Mouse (Mus musculus) yolk sac, embryonic 10.5 days (tissue): ENCODE data around the gene Sdk1.

Experiments
- DNase-seq: peaks from one replicate; pipeline ENCODE4 v3.0.0-alpha.2; 2017; ENCODE audit warnings: low spot score

The Sdk1 gene

DNA sequence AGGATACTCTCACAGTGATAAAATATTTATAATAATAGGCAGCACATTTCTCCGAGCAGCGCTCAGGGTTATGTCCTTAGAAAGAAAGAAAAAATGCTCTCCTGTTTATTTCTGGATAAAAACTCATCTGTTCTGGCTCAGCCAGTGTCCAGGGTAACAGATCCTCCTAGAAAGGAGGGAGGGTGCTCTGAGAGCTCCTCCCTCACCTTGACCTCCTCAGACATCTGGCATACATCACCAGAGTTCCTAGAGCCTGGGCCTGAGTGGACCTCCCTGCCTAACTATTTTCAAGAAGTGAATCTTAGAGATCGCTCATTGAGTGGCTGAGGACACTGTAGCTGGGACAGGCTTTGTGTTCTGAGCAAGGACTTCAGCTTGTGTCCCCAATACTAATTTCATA is 760.7 kb downstream of the Sdk1 start:
- no peak for DNase-seq

- DNase-seq, result no peak
Observed at GRCm38 (mm10) chr5:142010189-142010588, 768.9 kb downstream of the Sdk1 start.

GRCm38 (mm10) chr5:142017001-142017400 is 775.7 kb downstream of the Sdk1 start:
- no peak for DNase-seq

GRCm38 (mm10) chr5:142022877-142023580 is 781.7 kb downstream of the Sdk1 start:
- no peak for DNase-seq

DNA sequence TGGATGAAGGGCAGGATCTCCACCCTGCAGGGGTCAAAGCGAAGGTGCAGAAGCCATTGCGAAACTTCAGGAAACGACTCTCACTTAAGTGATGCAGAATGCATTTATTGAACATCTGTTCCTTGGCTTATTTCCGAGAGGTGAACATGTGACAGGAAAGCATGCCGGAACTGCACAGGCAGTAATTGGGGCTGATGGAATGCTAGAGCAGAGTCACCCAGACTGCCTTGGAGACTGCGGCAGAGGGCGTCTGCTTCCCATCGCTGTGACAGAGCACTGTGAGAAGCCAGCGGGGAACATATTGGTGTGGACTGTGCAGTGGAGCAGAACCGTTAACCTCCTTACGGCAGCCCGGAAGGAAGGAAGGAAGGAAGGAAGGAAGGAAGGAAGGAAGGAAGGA is 783.2 kb downstream of the Sdk1 start:
- DNase-seq, result no peak

DNA sequence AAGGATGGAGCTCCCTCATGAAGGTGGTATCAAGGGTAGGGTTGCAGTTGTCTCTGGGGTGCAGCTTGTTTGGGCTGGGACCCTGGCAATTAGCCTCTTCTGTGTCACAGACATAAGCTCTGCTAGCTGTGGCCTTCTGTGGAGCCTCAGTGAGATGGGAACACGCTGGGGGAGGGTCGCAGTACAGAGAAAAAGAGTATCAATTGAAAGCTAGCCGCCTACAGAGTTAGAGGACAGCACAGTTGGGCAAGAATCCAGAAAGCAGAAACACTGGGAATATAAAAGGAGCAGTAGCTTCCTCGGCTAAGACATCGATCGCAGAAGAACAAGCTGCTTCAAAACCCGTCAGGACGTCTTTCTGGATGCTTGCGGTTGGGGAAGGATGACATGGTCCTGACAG is 795.2 kb downstream of the Sdk1 start:
- no peak for DNase-seq

DNA sequence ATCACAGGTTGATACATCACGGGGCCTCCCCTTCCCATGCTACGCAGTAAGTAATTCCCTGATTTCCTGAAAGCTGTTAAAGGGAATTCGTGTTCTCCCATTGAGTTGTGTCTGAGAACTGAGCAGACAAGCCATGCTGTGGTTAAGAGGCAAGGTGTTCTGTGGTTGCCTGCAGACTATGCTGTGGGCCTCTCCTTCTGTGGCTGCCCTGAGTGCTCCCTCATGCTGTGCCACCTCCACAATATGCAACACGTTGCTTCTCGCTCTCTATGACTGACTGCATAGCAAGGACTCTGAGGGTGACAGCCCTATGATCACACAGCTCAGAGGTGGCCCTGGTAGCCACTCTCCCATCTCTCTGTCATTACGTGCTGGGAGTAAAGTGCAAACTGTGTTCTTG is 797.9 kb downstream of the Sdk1 start:
- DNase-seq, result no peak

- DNase-seq, result no peak
Observed at GRCm38 (mm10) chr5:142039891-142040530, 798.7 kb downstream of the Sdk1 start.

DNA sequence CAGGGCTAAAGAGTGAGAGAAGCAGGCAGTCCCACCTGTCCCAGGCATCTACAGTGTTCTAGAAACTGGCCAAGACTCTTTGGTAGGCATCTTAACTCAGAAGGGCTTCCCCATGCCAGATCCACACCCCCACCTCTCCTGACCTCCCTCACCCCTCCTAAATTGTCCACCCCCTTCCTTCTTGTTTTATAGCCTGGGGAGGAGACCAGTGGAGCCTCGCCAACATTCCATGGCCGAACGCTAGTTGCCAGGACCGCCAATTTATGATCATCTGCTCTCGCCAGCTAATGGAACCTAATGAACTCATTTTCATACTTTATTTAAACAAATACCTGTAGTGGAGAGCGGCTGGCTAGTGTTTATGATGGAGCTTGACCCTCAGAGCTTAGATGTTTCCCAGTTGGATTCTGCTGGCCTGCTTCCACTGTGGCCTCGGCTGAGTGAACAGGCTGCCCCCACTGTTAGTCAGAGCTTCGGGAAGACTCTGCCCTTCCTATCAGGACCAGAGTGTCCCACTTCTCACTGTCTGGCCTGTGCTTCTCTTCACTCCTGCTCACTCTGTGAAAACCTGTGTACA is 800.0 kb downstream of the Sdk1 start:
- DNase-seq, result no peak

GRCm38 (mm10) chr5:142061781-142062180 is 820.5 kb downstream of the Sdk1 start:
- DNase-seq, result no peak

DNA sequence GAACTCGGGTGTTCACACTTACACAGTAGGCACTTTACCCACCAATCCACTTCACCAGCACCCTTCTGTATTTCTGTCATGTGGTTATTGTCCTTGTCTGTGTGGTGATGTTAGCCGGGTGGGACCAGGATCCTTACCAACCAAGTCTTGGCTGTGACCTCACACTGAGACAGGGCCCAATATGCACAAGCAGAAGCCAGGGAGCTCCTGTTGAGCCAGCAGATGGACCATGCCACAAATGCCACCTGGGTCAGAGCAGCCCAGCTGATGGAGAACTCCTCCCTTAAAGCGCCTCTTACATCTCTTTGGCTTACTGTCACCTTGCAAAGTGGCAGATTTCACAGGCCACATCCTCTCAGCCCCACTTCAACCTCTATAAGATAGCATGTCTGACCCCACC is 830.0 kb downstream of the Sdk1 start:
- DNase-seq, result no peak

DNA sequence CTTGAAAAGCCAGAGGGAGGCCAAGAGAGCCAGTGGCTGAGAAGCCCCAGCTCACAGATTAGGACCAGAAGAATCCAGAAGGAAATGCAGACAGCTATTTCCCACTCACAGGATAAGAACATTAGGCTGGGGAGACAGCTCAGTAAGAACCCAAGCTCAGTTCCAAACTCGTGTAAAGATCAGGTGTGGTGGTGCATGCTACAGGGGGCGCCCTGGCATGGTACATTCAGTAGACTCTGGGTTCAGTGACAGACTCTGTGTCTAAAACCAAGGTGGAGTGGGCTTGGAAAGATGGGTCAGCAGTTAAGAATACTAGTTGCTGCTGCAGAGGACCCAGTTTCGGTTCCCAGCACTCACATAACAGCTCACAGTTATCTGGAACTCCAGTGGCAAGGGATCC is 832.6 kb downstream of the Sdk1 start:
- no peak for DNase-seq

GRCm38 (mm10) chr5:142074561-142075500 is 833.5 kb downstream of the Sdk1 start:
- no peak for DNase-seq

DNA sequence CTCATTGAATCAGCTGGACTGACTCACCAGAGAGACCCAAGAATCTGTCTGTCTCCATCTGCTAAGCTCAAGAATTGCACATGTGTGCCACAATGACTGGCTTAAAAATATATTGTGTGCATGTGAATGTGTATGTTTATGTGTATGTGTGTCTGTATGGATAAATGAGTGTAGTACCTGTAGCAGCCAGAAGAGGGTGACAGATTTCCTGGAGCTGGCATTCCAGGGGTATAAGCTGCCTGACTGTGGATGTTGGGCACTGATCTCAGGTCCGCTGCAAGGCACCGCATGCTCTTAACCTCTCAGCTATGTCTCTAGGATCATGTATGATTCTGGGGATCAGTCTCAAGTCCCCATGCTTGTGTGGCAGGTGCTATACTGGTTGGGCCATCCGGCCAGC is 839.4 kb downstream of the Sdk1 start:
- no peak for DNase-seq

GRCm38 (mm10) chr5:142081076-142081475 is 839.8 kb downstream of the Sdk1 start:
- no peak for DNase-seq

GRCm38 (mm10) chr5:142096377-142096841 is 855.1 kb downstream of the Sdk1 start:
- no peak for DNase-seq

DNA sequence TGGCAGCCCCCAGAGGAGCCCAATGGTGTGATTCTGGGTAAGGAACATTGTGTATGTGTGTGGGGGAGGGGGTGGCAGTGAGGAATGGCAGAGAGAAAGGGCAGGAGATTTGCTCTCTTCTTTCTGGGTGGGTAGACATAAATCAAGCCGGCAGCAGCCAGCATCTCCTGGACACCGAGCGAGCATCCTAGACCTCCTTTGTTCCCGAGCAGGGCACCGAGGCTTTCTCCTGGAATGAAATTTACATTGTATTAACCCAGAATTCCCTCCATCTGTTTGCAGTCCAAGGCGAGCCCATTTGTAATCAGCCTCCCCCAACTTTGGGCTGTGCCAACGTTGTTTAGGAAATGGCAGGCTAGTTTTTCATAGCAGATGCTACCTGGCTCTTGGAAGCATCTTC is 858.9 kb downstream of the Sdk1 start:
- DNase-seq, result no peak

DNA sequence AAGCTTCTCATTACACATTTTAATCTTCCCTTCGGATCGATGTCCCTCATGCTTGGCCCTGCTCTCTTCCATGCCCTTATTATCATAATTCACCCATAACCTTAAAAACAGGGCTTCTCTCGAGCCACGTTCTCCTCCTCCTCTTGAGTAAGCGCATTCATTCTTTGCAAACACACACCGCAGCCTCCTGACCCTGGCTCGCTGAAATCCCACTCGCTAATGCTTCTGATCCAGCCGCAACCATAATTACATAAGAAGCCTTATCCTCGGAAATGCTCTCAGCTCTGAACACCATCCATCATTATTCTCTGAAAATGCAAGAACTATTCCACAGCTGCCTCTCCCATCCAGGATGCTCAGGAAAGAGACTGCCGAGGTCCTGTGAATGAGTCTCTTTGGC is 866.1 kb downstream of the Sdk1 start:
- no peak for DNase-seq

GRCm38 (mm10) chr5:142111989-142112388 is 870.7 kb downstream of the Sdk1 start:
- DNase-seq, result no peak

DNA sequence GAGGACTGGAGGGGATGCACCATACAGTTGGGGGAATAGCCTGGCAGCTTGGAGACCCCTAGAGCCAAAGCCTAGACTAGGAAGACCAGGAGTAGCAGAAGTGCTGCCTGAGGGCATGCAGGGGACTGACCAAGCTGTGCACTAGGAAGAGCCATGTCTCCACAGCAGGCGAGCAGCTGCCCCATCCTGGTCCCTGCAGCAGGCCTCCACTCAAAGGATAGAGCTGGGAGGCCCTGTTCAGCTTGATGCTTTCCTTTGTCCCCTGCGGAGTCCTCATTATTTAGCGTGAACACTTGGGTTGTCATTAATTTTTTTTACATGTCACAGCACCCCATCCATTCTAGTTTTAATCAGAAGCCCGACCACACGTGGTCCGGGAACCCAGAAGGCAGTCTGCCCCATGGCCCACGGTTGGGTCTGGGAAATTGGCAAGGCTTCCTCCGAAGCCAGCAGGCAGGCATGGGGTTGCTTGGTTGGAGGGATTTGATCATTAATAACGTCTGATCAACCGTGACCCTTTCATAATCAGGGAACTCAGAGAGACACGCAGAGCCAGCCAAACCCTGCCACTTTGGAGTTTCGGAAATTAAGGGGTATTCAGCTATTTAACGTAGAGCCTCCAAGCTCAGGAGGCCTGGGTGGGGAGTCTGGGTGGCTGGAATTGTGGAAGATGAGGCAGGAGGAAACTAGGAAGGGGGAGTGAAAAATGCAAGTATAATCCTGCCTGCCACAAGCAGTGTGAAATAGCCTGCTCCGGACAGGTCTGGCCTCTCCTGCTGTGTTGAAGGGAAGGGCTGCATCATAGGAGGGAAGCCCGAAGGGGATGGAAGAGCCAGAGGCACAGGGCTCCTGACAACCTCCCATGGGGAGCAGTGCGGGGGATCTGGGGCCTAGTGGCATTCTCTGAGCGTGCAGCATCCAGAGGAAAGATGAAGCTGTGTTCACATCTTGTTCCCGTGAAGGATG is 872.2 kb downstream of the Sdk1 start:
- DNase-seq, result no peak

DNA sequence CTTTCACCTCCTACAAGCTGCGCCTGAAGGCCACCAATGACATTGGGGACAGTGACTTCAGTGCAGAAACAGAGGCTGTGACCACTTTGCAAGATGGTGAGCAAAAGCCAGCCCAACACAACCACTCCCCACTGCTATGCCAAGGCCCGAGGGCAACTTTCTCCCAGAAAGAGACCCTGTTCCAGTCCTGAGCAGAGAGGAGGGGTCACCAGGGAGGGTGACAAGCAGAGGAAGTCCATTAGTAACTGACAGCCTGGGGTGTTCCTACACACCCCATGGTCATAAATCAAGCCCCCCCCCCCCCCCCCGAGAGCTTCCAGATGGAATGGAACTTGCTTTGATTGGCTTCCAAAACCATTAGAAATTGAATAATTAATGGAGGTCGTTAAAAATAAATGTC is 886.5 kb downstream of the Sdk1 start:
- DNase-seq, result no peak
